Mouse (Mus musculus) neural tube, embryonic 12.5 days (tissue): ENCODE measurements around the gene Casp8ap2. TPM values are rescaled to one million over a fixed set of nuclear protein-coding genes. Genes with fewer than 3 reads are reported as not detected.

Experiments used
- ATAC-seq: fragments of 200-750 bp; cut with Nextera tagmentation; 2 replicates; pipeline ENCODE4 v1.8.0; 2017; ENCODE audit warnings: low read depth, mild to moderate bottlenecking, moderate TSS enrichment, moderate library complexity; ENCODE audit not compliant: low FRiP score
- H3K27ac ChIP-seq: fragments of 300-500 bp; sonication (generic); 2 replicates; pipeline ENCODE4 v1.5.1; 2016
- H3K27me3 ChIP-seq: fragments of 300-500 bp; sonication (generic); replicated peaks from 2 replicates; pipeline ENCODE4 v1.6.1; 2016; ENCODE audit warnings: mild to moderate bottlenecking
- H3K36me3 ChIP-seq: fragments of 300-500 bp; sonication (generic); 2 replicates; pipeline ENCODE4 v1.6.1; 2016; ENCODE audit warnings: mild to moderate bottlenecking
- H3K4me1 ChIP-seq: fragments of 300-500 bp; sonication (generic); 2 replicates; pipeline ENCODE4 v1.6.1; 2016
- H3K4me2 ChIP-seq: fragments of 300-500 bp; sonication (generic); replicated peaks from 2 replicates; pipeline ENCODE4 v1.6.1; 2016; ENCODE audit warnings: mild to moderate bottlenecking
- H3K4me3 ChIP-seq: fragments of 300-500 bp; sonication (generic); 2 replicates; pipeline ENCODE4 v1.5.1; 2016
- H3K9ac ChIP-seq: fragments of 300-500 bp; sonication (generic); 2 replicates; pipeline ENCODE4 v1.6.1; 2016; ENCODE audit warnings: mild to moderate bottlenecking
- H3K9me3 ChIP-seq: fragments of 300-500 bp; sonication (generic); 2 replicates; pipeline ENCODE4 v1.6.1; 2016; ENCODE audit warnings: mild to moderate bottlenecking
- WGBS: fragments of 180-500 bp; shearing (Covaris S2); methylation state at CpG from one replicate; pipeline ENCODE4 v1.1.7; 2016; 5-methylcytosine and 5-hydroxymethylcytosine counted together
- polyA plus RNA-seq: library from polyadenylated mRNA; unstranded; fragments of >200 nt; fragmentation: Nextera tagmentation; extraction: Ambion mirVana; gene quantifications from 2 replicates; pipeline ENCODE4 v1.2.1, GENCODE M21; 2016

The Casp8ap2 gene
- 45.4 and 52.3 TPM in 2 replicates for polyA plus RNA-seq

DNA sequence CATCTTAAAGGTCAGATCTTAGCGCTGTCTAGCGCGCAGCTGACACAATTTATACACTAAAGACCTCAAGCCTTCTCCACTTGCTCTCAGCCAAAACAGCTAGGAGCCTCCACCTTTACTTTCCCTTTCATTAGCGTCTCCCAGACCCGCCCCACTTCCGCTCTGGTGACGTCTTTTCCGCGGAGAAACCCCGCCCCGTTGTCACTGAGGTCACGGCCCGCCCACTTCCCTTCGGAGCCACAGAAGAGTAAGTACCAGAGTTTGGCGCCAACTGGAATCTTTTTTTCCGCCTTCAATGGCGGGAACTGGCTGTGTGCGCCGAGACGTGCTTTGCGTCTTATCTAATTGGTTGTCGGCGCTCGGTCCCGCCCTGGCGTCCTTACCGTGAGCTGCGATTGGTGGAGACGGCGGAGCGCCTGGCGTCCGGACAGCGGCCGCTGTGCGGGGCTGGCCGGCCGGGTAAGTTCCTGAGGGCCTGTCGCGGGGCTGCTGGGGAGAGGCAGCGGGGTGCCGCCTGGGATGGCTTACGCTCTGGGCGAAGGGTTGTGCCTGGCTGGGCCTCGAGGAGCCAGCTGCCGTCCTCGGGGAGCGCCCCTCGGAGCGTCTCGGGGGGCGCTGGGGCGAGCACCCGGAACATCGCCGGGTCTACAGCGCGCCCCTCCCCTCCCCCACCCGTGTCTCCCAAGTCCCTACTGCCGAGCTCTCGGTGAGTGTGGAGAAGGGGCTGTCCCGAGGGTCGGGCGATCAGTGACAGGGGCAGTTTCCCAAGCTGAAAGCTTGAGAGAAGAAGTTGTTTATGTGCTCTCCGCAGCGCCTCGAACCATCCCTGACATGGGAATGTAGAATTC lies at the start of gene Casp8ap2:
Gene Casp8ap2, plus strand, starts transcription at position 418 of the 848 bp plus-strand sequence.
- Histone ChIP-seq H3K27me3 (no peaks in the 10 kb centered on the region), H3K4me2 (peak within 1 kb of the TSS; percentile 78), H3K9me3 (no peaks in the 10 kb centered on the region), H3K4me1 (peaks cover 14% of the 10 kb centered on the region; the same call in 1 of the 2 replicates), H3K4me3 (peak within 1 kb of the TSS; percentile 95), H3K36me3 (no peaks in the 10 kb centered on the region), H3K27ac (peak within 1 kb of the TSS; percentile 27; the same call in 1 of the 2 replicates), H3K9ac (peak within 1 kb of the TSS; percentile 84)
- ATAC-seq, result peak; percentile 99
- WGBS, result under 1% methylated on average over 67 of the region's 67 CpGs

DNA sequence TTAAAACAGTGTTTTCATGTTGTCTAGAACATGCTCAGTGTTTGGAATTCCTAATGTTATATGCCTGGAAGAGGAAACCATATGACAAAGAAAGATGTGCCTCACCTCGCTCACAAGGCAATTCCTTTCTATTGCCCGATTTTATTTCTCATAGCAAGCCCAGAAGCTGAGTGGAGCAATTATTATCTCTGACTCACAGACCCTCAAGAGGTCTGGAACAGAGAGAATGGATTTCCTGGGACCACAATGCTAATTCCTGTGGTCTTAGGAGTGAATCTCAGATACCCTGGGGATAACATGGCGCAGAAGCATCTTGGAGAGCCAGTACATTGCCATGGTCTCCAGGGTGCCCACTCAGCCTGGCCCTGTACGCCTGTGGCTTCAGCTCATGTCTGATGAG lies 46.2 kb upstream of the Casp8ap2 start:
- no peak overlapping the region for H3K9ac ChIP-seq
- peaks cover 18% of the 10 kb centered on the region for H3K36me3 ChIP-seq
- 78% methylated on average over 4 of the region's 4 CpGs for WGBS
- H3K9me3 ChIP-seq, result no peaks in the 10 kb centered on the region
- H3K4me3 ChIP-seq, result no peak overlapping the region
- H3K27ac ChIP-seq, result no peak overlapping the region
- no peaks in the 10 kb centered on the region for H3K27me3 ChIP-seq
- peaks cover 21% of the 10 kb centered on the region for H3K4me1 ChIP-seq
- no peak overlapping the region for H3K4me2 ChIP-seq
- no peak for ATAC-seq

DNA sequence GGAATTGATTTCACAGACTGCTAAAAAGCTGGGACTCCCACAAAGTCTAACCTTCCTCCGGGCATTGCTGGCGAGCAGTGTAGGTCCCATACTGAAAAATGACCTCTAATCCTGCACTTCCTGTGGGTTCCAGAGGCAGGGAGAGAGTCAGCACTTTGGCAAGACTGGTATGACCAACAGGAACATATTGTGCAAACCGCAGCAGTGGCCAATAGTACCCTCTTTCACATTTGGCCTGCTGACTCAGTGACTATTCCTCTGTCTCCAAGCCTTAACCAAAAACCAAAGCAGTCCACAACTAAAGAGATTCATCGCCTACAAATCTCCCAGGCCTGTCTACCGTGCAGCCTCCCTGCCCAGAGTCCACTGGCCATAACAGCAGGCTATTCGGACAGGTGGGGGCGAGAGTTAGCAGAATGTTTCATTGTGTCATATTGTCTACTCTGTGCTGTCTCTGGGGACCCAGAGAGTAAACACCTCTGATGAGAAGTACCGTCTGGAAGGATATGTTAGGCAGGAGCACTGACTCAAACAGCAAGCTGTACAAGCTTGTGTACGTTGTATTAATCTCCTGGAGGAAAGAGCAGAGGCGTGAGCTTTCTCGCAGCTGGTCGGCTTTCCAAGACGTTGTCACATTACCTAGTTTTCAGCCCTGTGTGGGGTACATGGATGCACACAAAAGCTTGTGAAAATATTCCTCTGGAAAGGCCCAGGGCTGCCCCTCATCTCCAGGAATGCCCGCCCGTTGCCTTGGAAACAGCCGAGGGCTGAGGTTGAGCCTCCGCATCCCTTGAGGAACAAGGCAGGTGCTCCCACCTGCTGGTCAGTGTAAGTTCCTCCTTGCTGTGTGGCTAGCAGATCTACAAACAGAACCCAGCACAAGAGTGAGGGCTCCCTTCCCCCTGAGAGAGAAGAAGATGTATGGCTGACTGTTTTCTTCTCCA lies 45.0 kb upstream of the Casp8ap2 start:
- H3K9me3 ChIP-seq, result no peaks in the 10 kb centered on the region
- no peak overlapping the region for H3K4me3 ChIP-seq
- peak; percentile 71 for ATAC-seq
- no peaks in the 10 kb centered on the region for H3K27me3 ChIP-seq
- peaks cover 21% of the 10 kb centered on the region for H3K4me1 ChIP-seq
- H3K27ac ChIP-seq, result peak overlapping the region; percentile 21; the same call in 1 of the 2 replicates
- 46% methylated on average over 17 of the region's 17 CpGs for WGBS
- H3K9ac ChIP-seq, result 0 out of 2 replicates have a peak overlapping the region, but pooled peaks have one; percentile 13
- H3K36me3 ChIP-seq, result peaks cover 7% of the 10 kb centered on the region; the same call in 1 of the 2 replicates
- H3K4me2 ChIP-seq, result 0 out of 2 replicates have a peak overlapping the region, but pooled peaks have one; percentile 4

DNA sequence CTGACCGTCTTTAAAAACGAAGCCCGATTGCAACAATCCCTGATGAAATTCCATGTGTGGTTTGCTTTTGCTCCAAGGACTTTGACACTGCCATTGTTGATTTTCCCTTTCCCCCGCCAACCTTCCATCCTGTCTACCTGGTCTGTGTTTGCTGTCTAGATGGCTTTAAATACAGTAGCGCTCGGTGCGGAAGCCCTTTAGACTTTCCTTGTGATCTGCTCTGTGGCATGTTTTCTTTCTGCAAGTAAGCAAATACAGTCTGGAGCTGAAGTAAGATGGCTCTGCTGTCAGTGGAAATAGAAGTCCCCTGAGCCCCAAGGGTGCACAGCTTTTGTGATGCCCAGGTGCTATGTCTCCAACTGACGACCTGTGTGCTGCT lies 44.3 kb upstream of the Casp8ap2 start:
- no peak overlapping the region for H3K4me3 ChIP-seq
- H3K9ac ChIP-seq, result 0 out of 2 replicates have a peak overlapping the region, but pooled peaks have one; percentile 13
- no peaks in the 10 kb centered on the region for H3K27me3 ChIP-seq
- H3K4me2 ChIP-seq, result no peak overlapping the region
- WGBS, result 72% methylated on average over 8 of the region's 8 CpGs
- H3K36me3 ChIP-seq, result peaks cover 10% of the 10 kb centered on the region; the same call in 1 of the 2 replicates
- H3K9me3 ChIP-seq, result no peaks in the 10 kb centered on the region
- H3K4me1 ChIP-seq, result peaks cover 21% of the 10 kb centered on the region
- no peak for ATAC-seq
- peak overlapping the region; percentile 21; the same call in 1 of the 2 replicates for H3K27ac ChIP-seq

DNA sequence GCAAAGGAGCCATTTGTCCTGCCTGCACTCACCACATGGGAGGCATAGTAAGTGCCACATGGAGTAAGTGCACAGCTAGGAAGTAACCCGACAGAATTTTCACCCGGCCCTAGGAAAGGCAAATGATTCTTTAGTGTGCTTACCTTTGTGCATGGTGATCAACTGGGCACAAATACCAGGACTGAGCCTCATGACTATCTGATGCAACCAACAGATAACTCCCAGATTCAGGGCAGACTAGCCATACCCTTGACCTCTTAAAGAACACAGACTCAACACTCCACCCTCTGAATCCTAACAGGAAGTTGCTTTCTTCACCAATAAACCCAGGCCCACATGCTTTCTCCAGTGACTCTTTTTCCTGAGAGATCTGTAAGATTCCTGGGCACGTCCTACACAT lies 43.8 kb upstream of the Casp8ap2 start:
- Histone ChIP-seq H3K4me1 (peaks cover 21% of the 10 kb centered on the region), H3K9ac (no peak overlapping the region), H3K27ac (peak overlapping the region; percentile 21; the same call in 1 of the 2 replicates), H3K4me3 (no peak overlapping the region), H3K9me3 (no peaks in the 10 kb centered on the region), H3K27me3 (no peaks in the 10 kb centered on the region), H3K36me3 (peaks cover 10% of the 10 kb centered on the region; the same call in 1 of the 2 replicates), H3K4me2 (no peak overlapping the region)
- ATAC-seq, result no peak
- 65% methylated on average over 3 of the region's 3 CpGs for WGBS

DNA sequence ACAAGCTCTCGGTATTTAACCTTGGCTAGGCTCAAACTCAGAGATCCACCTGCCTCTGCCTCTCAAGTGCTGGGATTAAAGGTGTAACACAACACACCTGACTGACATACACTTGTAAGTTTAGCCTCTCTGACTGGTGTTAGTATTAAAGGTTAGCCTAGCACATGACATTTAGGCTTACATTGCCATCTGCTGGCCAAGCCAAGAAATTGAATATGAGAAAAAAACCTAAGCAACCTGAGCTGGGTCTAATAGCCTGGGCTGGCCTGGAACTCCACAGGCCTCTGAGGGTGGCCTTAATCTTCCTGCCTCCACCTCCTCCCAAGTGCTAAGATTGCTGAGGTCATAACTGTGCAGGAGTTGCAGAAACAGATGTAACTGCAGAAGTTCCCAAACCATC lies 43.1 kb upstream of the Casp8ap2 start:
- H3K9me3 ChIP-seq, result no peaks in the 10 kb centered on the region
- H3K27me3 ChIP-seq, result no peaks in the 10 kb centered on the region
- H3K4me3 ChIP-seq, result no peak overlapping the region
- H3K36me3 ChIP-seq, result peaks cover 17% of the 10 kb centered on the region; the same call in 1 of the 2 replicates
- no peak overlapping the region for H3K9ac ChIP-seq
- peak; percentile 31; the same call in 1 of the 2 replicates for ATAC-seq
- H3K4me1 ChIP-seq, result peaks cover 21% of the 10 kb centered on the region
- WGBS, result 51% methylated on average over 1 of the region's 1 CpGs
- no peak overlapping the region for H3K4me2 ChIP-seq
- no peak overlapping the region for H3K27ac ChIP-seq

DNA sequence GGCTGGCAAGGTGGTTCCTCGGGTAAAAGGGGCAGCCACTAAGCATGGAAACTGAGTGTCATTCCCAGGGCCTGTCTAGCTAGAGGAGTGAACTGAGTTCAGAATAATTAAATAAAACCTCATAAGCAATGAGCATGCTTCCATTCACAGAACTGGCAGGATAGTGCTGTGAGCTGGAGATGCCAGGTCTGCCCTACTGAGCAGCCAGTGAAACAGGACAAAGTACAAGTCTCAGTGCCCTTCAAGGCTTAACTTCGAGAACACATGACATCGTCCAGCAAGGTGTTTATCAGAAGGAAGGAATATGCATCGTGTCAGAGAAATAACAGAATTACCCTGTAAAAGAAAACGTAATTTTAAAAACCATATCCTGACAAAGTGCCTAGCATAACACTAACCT lies 41.7 kb upstream of the Casp8ap2 start:
- Histone ChIP-seq H3K9ac (no peak overlapping the region), H3K27me3 (no peaks in the 10 kb centered on the region), H3K36me3 (peaks cover 20% of the 10 kb centered on the region; the same call in 1 of the 2 replicates), H3K4me3 (no peak overlapping the region), H3K27ac (no peak overlapping the region), H3K4me1 (peaks cover 21% of the 10 kb centered on the region), H3K4me2 (no peak overlapping the region), H3K9me3 (no peaks in the 10 kb centered on the region)
- no peak for ATAC-seq
- WGBS, result 90% methylated on average over 5 of the region's 5 CpGs

DNA sequence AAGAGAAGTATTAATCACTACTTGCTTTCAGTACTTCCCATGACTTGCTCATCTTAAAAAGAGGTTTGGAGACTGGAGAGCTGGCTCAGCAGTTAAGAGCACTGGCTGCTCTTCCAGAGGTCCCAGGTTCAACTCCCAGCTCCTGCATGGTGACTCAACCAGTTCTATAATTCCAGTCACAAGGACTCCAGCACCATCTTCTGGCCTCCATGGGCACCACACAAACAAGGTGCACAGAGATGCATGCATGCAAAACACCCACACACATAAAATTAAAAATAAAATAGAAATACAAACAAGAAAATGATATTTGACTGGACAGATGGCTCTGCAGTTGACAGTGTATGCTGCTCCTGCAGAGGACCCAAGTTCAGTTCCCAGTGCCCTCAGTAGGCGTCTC lies 40.6 kb upstream of the Casp8ap2 start:
- peaks cover 14% of the 10 kb centered on the region for H3K4me1 ChIP-seq
- H3K9me3 ChIP-seq, result no peaks in the 10 kb centered on the region
- peaks cover 24% of the 10 kb centered on the region for H3K36me3 ChIP-seq
- H3K27ac ChIP-seq, result no peak overlapping the region
- no peaks in the 10 kb centered on the region for H3K27me3 ChIP-seq
- no peak overlapping the region for H3K9ac ChIP-seq
- no peak overlapping the region for H3K4me3 ChIP-seq
- no peak overlapping the region for H3K4me2 ChIP-seq
- ATAC-seq, result no peak
- 97% methylated on average over 1 of the region's 1 CpGs for WGBS

DNA sequence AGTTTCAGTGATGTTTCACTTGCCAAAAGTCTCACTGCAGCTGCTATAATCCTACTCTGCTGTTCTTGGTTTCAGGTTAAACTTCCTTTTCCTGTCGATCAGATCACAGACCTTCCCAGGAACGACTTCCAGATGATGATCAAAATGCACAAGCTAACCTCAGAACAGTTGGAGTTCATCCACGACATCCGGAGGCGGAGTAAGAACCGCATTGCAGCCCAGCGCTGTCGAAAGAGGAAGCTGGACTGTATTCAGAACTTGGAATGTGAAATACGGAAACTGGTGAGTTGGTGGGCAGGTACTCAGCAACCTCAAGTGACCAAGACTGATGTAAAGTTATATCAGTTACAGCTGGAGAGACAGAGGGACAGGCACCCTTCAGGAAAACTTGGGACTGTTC lies 40.1 kb upstream of the Casp8ap2 start:
- Histone ChIP-seq H3K27me3 (no peaks in the 10 kb centered on the region), H3K4me3 (no peak overlapping the region), H3K9me3 (no peaks in the 10 kb centered on the region), H3K4me1 (peaks cover 9% of the 10 kb centered on the region), H3K27ac (no peak overlapping the region), H3K36me3 (peaks cover 30% of the 10 kb centered on the region), H3K4me2 (no peak overlapping the region), H3K9ac (no peak overlapping the region)
- ATAC-seq, result no peak
- WGBS, result 77% methylated on average over 9 of the region's 9 CpGs

DNA sequence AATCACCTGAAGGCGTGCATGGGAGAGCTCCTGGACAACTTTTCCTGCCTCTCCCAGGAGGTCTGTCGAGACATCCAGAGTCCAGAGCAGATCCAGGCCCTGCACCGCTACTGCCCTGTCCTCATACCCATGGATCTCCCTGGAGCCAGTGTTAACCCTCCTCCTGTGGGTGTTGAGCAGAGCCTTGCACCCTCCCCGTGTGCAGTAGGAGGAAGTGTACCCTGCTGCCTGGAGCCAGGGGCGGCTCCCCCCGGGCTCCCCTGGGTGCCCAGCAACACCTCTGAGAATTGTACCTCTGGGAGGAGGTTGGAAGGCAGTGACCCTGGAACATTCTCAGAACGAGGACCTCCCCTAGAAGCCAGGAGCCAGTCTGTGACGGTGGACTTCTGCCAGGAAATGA lies 35.4 kb upstream of the Casp8ap2 start:
- Histone ChIP-seq H3K4me3 (no peak overlapping the region), H3K4me2 (no peak overlapping the region), H3K36me3 (peaks cover 40% of the 10 kb centered on the region), H3K4me1 (no peaks in the 10 kb centered on the region), H3K27ac (no peak overlapping the region), H3K9ac (no peak overlapping the region), H3K9me3 (no peaks in the 10 kb centered on the region), H3K27me3 (no peaks in the 10 kb centered on the region)
- 87% methylated on average over 8 of the region's 8 CpGs for WGBS
- ATAC-seq, result no peak

DNA sequence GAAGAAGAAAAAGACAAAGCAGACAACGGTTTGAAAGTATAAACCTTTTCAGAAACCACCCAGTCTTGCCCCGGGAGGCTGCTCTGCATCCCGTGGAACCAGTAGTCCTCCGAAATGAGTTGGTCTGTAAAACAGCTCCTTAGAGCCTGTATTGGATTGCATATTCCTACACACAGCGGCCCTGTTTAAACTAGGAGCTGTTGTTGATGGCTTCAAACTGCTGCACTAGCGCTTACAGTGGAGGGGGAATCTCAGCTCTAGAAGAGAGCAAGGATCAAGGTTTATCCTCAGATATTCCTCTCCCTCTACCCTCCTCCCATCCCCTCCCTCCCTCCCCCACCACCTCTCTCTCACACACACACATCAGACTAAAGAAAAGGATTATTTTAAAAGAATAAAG lies 31.1 kb upstream of the Casp8ap2 start:
- Histone ChIP-seq H3K4me2 (no peak overlapping the region), H3K4me3 (no peak overlapping the region), H3K36me3 (peaks cover 19% of the 10 kb centered on the region), H3K4me1 (no peaks in the 10 kb centered on the region), H3K9me3 (no peaks in the 10 kb centered on the region), H3K27me3 (no peaks in the 10 kb centered on the region), H3K27ac (no peak overlapping the region), H3K9ac (no peak overlapping the region)
- no peak for ATAC-seq
- WGBS, result 36% methylated on average over 6 of the region's 6 CpGs

DNA sequence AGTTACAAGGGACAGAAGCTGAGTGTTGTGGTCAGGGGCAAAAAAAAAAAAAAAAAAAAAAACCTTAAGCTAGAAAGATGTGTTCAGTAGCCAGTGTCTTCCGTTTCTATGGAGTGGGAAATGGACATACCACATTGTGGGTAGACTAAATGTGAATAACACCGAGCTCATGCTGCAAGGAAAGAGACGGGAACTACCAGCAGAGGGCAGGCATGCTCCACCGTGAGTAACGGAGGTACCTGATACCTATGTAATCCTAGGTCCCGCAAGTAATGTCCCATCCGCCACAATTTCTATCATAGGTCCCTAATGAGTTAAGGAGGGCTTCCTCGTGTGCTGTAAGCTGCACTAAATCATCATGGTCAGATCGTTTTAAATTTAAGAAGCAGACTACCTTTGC lies 28.7 kb upstream of the Casp8ap2 start:
- no peak overlapping the region for H3K4me3 ChIP-seq
- H3K27ac ChIP-seq, result no peak overlapping the region
- H3K4me1 ChIP-seq, result no peaks in the 10 kb centered on the region
- H3K36me3 ChIP-seq, result peaks cover 3% of the 10 kb centered on the region; the same call in 1 of the 2 replicates
- H3K9me3 ChIP-seq, result no peaks in the 10 kb centered on the region
- WGBS, result 15% methylated on average over 9 of the region's 9 CpGs
- no peaks in the 10 kb centered on the region for H3K27me3 ChIP-seq
- no peak for ATAC-seq
- no peak overlapping the region for H3K9ac ChIP-seq
- H3K4me2 ChIP-seq, result no peak overlapping the region
